Mouse (Mus musculus) neural tube, embryonic 10.5 days (tissue): Measurements from ENCODE around the gene Matk.

ENCODE experiments used
- DNase-seq: peaks from one replicate; pipeline ENCODE4 v3.0.0-alpha.2; 2017; ENCODE audit warnings: low spot score; ENCODE audit errors: extremely low spot score

Matk gene

DNA sequence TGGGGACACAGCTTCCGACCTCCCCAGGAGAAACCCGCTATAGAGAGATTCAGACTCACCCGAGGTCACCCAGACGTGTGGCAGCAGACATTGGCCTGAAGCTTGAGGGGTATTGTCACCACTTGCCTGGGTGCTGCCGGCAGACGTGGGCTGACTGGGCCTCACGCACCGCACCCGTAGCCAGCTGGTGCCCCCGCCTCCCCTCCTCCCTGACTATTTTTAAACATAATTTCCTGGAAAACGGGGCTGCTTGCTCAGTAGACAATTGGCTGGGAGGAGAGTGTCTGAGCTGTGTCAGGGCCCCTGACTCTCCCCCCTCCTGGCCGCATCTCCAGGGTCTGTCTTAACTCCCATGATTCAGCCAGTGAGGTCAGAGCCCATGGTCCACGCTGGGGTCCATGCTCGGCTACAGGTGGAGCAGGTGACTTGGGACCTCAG lies 50.1 kb downstream of the Matk start:
- no peak for DNase-seq

DNA sequence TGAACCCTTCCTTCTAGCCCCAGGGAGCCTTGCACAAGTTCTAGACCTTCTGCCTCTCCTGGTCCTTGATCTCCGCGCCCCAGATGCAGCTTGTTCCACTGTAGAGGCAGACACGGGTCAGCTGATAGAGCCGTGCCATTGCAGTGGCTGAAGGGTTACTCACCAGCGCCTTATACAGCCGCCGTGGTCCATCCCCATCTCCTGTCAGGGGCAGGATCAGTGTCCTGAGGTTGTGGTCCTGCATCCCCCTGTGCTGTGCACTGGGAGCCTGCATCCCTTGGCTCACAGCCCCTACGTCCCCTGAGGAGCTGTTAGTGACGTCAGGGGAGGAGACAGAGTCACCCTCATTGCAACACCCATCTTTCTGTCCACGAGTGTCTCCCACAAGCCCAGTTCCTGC lies 50.5 kb downstream of the Matk start:
- DNase-seq = no peak

DNA sequence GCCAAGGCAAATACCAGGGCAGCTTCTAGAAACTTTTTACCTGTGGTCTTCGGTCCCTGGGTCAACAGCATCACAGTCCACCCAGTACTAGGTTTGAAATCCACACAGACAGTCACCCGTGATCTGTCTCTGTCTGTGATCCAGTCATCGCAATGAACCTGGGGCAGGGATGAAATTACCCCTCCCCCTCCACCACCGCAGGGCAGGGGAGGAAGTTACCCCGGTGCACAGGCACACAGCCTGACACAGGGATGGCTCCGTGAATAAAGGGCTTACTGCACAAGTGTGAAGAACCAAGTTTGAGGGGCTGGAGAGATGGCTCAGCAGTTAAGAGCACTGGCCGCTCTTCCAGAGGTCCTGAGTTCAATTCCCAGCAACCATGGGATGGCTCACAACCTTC lies 51.0 kb downstream of the Matk start:
- DNase-seq = no peak

DNA sequence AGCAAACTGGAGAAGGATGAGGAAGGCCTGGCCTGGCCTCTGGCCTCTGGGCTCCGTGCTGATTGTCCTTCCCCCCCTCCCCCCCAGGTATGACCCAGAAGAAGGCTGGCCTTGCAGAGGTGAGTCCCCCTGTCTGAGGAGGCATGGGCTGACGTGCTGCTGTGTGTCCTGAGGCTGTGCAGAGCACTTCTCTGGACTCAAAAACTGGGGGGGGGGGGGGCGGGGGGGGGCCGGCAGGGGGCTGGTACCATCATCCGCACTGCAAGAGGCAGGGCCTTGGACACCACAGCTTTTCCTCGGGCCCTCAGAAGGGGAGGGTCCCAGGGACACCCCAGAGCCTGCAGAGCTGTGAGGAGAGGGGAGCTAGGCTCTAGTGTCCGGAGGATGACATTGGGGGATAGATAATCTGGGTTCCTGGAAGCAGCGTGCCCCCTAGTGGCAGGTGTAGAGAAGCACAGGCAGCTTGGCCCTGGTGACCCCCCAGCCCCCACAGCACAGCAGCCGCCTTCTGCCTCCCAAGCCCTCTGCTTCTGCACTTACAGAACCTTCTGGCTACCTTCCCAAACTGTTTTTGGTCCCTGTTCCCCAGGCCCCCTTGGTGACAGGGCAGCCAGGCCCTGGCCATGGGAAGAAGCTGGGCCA lies 52.0 kb downstream of the Matk start:
- peak; percentile 55 for DNase-seq

DNA sequence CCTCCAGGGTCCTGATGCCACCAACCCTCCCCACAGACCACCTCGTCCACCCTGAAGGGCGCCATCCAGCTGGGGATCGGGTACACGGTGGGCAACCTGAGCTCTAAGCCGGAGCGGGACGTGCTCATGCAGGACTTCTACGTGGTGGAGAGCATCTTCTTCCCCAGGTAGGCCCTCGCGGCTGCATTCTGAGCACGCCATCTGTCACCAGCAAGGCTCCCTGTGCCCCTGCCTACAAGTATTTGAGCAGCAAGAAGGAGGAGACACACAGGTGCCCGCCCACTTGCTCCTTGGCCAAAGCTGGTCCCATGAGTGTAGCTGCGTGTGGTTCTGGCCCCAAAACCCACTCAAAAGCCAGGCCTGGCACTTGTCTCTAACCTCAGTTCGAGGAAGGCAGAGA lies 52.9 kb downstream of the Matk start:
- no peak for DNase-seq

DNA sequence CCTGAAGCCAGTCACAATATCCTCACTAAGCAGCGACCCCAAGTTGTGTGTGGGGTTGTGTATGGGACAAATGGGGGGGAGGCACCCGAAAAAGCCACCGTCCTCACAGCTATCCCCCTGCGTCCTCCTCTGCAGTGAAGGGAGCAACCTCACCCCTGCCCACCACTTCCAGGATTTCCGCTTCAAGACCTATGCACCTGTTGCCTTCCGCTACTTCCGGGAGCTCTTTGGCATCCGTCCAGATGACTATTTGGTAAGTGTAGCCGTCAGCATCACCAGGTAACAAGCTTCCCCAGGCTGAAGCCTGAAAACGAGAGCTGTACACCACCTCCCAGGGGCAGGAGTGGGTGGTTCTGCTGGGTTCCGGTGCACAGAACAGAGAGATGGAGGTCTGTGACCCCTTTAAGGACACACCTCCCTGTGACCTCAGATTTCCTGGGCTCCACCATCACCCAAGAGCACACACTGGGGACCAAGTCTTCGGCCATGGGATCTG lies 53.5 kb downstream of the Matk start:
- DNase-seq = no peak

DNA sequence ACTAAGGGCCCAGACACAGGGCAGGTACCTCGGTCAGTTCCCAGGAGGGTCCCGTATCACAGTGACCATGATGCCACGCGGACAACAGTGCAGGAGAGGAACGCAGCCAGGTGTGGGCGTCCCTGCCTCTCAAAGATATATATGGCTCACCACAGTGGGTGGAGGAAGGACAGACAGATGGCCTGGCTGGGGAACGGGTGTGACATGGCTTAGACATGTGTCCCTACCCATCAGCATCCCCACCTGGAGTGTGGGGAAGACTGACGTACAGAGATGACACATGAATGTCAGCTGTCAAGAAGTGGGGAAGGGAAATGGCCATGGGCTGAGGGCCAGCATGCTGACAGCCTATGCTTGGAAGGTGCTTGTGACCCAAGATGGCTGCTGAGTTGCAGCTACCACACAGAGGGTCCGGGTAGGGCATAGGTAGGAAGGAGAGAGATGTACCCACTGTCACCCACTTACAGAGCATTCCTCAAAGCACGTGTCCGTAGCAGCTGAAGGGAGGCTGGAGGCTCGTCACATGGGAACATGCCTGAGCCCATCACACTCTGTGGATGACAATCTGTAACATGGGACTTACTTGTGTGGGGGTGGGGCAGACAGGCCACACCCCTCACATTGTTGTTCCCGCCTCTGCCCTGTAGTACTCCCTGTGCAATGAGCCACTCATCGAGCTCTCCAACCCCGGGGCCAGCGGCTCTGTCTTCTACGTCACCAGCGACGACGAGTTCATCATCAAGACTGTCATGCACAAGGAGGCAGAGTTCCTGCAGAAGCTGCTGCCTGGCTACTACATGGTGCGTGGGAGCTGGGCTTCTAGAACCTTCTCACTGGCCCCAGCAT lies 54.3 kb downstream of the Matk start:
- DNase-seq = no peak

DNA sequence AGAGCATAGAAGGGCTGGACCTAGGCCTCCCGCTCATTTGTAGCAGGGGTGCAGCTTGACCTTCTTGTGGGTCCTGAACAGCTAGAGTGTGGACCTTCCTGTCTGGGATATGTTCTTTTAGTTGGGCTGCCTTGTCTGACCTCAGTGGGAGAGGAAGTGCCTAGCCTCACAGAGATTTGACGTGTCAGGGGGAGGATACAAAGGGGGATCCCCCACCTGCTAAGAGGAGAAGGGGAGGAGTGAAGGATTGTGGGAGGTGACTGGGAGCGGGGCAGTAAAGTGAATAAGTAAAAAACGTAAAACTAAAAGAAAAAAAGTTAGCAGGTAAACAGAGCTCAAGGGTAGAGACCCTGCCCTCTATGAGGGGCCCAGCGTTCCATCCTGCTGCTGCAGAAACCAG lies 56.8 kb downstream of the Matk start:
- DNase-seq = no peak
